Mouse (Mus musculus) intestine, embryonic 16.5 days (tissue): ENCODE measurements at regions not wholly inside any gene's neighbourhood (a gene's known extent, or its start where the extent isn't known, plus 50 kb on each side); places are given as distances from the start of the nearest gene placed in this dataset.
A peak's percentile ranks its signal among the peaks of the same experiment; 100 is the strongest.
"Not testable (repeated sequence)": the region's sequence is repeated elsewhere in the genome, so short reads cannot be mapped to it uniquely, and the experiment has no call there.

Experiments used
- ATAC-seq: fragments of 200-750 bp; cut with Nextera tagmentation; 2 replicates; pipeline ENCODE4 v1.8.0; 2017; ENCODE audit warnings: moderate TSS enrichment, moderate library complexity
- H3K27ac ChIP-seq: fragments of 300-500 bp; sonication (generic); 2 replicates; pipeline ENCODE4 v1.5.1; 2014; ENCODE audit warnings: mild to moderate bottlenecking, low read length
- H3K27me3 ChIP-seq: fragments of 300-500 bp; sonication (generic); replicated peaks from 2 replicates; pipeline ENCODE4 v1.6.1; 2014; ENCODE audit warnings: low read length, control low read depth, mixed read lengths; ENCODE audit not compliant: control insufficient read depth, insufficient read depth
- H3K36me3 ChIP-seq: fragments of 300-500 bp; sonication (generic); 2 replicates; pipeline ENCODE4 v1.6.1; 2014; ENCODE audit warnings: low read length, control low read depth; ENCODE audit not compliant: control insufficient read depth, insufficient read depth
- H3K4me1 ChIP-seq: fragments of 300-500 bp; sonication (generic); 2 replicates; pipeline ENCODE4 v1.6.1; 2014; ENCODE audit warnings: low read length, control low read depth, mixed read lengths; ENCODE audit not compliant: control insufficient read depth, insufficient read depth
- H3K4me2 ChIP-seq: fragments of 300-500 bp; sonication (generic); 2 replicates; pipeline ENCODE4 v1.6.1; 2014; ENCODE audit warnings: low read depth, low read length, control low read depth
- H3K4me3 ChIP-seq: fragments of 300-500 bp; sonication (generic); 2 replicates; pipeline ENCODE4 v1.5.1; 2014; ENCODE audit warnings: mild to moderate bottlenecking, low read length
- H3K9ac ChIP-seq: fragments of 300-500 bp; sonication (generic); 2 replicates; pipeline ENCODE4 v1.6.1; 2014; ENCODE audit warnings: low read depth, low read length
- H3K9me3 ChIP-seq: fragments of 300-500 bp; sonication (generic); 2 replicates; pipeline ENCODE4 v1.6.1; 2016; ENCODE audit warnings: low read length, control low read depth; ENCODE audit not compliant: control insufficient read depth
- WGBS: fragments of 180-500 bp; shearing (Covaris S2); extraction: QIAGEN DNeasy Blood & Tissue Kit; methylation state at CpG from one replicate; pipeline ENCODE4 v1.1.7; 2014; 5-methylcytosine and 5-hydroxymethylcytosine counted together

GRCm38 (mm10) chr12:5757766-5758165 is 382.3 kb upstream of the Klhl29 start:
- H3K9ac ChIP-seq = no peak overlapping the region
- H3K27me3 ChIP-seq = no peaks in the 10 kb centered on the region
- H3K4me3 ChIP-seq = no peak overlapping the region
- no peaks in the 10 kb centered on the region for H3K36me3 ChIP-seq
- no peak overlapping the region for H3K27ac ChIP-seq
- H3K4me2 ChIP-seq = no peak overlapping the region
- no peak for ATAC-seq
- H3K9me3 ChIP-seq = no peaks in the 10 kb centered on the region
- 75% methylated on average over 2 of the region's 2 CpGs for WGBS
- H3K4me1 ChIP-seq = no peaks in the 10 kb centered on the region

GRCm38 (mm10) chr12:5757361-5757760 is 381.9 kb upstream of the Klhl29 start:
- Histone ChIP-seq H3K27ac (no peak overlapping the region), H3K4me3 (no peak overlapping the region), H3K27me3 (no peaks in the 10 kb centered on the region), H3K4me1 (no peaks in the 10 kb centered on the region), H3K36me3 (no peaks in the 10 kb centered on the region), H3K4me2 (no peak overlapping the region), H3K9ac (no peak overlapping the region), H3K9me3 (no peaks in the 10 kb centered on the region)
- WGBS = 65% methylated on average over 4 of the region's 4 CpGs
- ATAC-seq = no peak

DNA sequence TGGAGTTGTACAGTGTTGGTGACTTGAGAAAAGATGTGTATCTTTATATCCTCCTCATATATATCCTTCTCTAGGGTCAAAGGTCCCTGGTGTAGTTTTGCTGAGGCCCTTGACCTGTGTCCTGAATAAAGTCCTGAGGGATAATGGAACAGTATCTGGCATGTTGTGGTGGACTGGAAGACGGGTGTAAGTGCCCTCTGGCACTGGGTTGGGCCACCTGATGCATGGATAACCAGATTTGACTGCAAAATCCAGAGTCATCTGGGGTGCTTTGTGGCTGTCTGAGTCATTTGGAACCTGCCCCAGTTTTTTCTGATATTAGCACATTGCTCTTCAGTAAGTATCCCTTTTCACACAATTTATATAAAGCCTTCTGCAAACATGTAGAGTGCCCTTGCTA is 378.3 kb upstream of the Klhl29 start:
- Histone ChIP-seq H3K27me3 (no peaks in the 10 kb centered on the region), H3K4me2 (no peak overlapping the region), H3K9me3 (no peaks in the 10 kb centered on the region), H3K9ac (no peak overlapping the region), H3K36me3 (no peaks in the 10 kb centered on the region), H3K27ac (no peak overlapping the region), H3K4me3 (no peak overlapping the region), H3K4me1 (no peaks in the 10 kb centered on the region)
- no peak for ATAC-seq
- WGBS = 66% methylated on average over 1 of the region's 1 CpGs

GRCm38 (mm10) chr12:5744086-5744709 is 368.7 kb upstream of the Klhl29 start:
- Histone ChIP-seq H3K4me3 (no peak overlapping the region), H3K9ac (no peak overlapping the region), H3K4me2 (no peak overlapping the region), H3K27ac (no peak overlapping the region), H3K9me3 (no peaks in the 10 kb centered on the region), H3K27me3 (no peaks in the 10 kb centered on the region), H3K4me1 (no peaks in the 10 kb centered on the region), H3K36me3 (no peaks in the 10 kb centered on the region)
- WGBS = 94% methylated on average over 2 of the region's 2 CpGs
- ATAC-seq = no peak

GRCm38 (mm10) chr12:5736066-5736465 is 360.6 kb upstream of the Klhl29 start:
- 43% methylated on average over 1 of the region's 1 CpGs for WGBS
- Histone ChIP-seq H3K4me3 (no peak overlapping the region), H3K36me3 (no peaks in the 10 kb centered on the region), H3K9ac (no peak overlapping the region), H3K4me1 (no peaks in the 10 kb centered on the region), H3K9me3 (no peaks in the 10 kb centered on the region), H3K4me2 (no peak overlapping the region), H3K27me3 (no peaks in the 10 kb centered on the region; the same call in 1 of the 2 replicates), H3K27ac (no peak overlapping the region)
- peak; percentile 88 for ATAC-seq

DNA sequence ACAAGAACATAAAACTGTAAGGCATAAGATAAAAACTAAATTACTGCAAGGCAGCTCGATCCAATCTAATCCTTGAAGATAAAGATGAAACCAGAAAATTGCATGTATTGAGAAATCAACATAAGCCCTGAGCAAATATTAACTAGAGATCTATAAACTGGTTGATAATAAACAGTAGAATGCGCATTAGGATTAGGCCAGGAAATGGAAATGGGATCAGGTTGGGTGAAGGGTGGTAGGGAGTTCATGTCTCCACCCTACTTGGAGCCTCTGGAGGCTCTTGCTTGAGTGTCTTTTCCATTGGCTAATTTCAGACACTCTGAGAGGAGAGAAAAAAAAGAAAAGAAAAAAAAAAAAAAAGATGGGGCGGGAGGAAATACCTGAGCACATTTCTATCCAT is 359.4 kb upstream of the Klhl29 start:
- Histone ChIP-seq H3K9ac (no peak overlapping the region), H3K4me3 (no peak overlapping the region), H3K4me1 (no peaks in the 10 kb centered on the region), H3K27me3 (no peaks in the 10 kb centered on the region; the same call in 1 of the 2 replicates), H3K36me3 (no peaks in the 10 kb centered on the region), H3K4me2 (no peak overlapping the region), H3K9me3 (no peaks in the 10 kb centered on the region), H3K27ac (no peak overlapping the region)
- ATAC-seq = peak; percentile 85
- 65% methylated on average over 3 of the region's 3 CpGs for WGBS

DNA sequence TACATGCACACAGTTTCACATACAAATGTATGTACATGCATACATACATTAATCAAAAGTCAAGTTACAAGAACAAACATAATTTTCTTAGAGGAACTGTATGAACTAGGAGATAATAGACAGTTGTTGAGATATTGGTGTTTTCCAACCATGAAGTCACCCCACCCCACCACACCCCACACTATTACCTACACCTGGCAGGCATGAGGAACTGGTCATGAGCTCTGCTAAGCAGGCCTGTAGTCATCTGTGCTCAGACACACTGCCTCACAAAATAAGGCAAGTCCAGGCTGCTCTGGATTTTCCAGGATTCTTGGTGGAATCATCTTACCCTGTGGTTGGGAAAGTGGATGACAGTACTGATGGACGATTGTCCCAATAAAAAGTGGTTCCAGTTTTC is 347.6 kb upstream of the Klhl29 start:
- Histone ChIP-seq H3K9me3 (no peaks in the 10 kb centered on the region), H3K4me2 (no peak overlapping the region), H3K4me1 (no peaks in the 10 kb centered on the region), H3K4me3 (no peak overlapping the region), H3K36me3 (no peaks in the 10 kb centered on the region), H3K27ac (no peak overlapping the region), H3K27me3 (no peaks in the 10 kb centered on the region), H3K9ac (no peak overlapping the region)
- no peak for ATAC-seq
- WGBS = 84% methylated on average over 1 of the region's 1 CpGs

DNA sequence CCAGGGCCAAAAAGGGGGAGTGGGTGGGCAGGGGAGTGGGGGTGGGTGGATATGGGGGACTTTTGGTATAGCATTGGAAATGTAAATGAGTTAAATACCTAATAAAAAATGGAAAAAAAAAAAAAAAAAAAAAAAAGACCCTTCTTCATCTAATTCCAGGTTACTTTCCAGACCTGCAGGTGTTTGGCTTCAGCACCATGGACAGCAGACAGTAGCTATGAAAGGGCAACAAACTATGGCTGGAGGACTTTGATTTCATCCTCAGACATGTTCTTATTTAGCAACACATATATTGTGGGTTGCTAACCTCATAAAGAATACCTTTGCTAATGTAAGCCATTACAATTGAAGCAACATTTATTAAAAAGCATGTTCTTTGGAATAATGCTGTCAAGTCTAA is 342.0 kb upstream of the Klhl29 start:
- not testable (repeated sequence) for H3K9ac ChIP-seq, ATAC-seq, H3K27me3 ChIP-seq, H3K36me3 ChIP-seq, H3K4me1 ChIP-seq, H3K4me3 ChIP-seq, H3K27ac ChIP-seq, H3K9me3 ChIP-seq, H3K4me2 ChIP-seq

- H3K27ac ChIP-seq = no peak overlapping the region
- no peak overlapping the region for H3K4me3 ChIP-seq
- WGBS = 59% methylated on average over 8 of the region's 8 CpGs
- no peak for ATAC-seq
- H3K4me2 ChIP-seq = no peak overlapping the region
- H3K9ac ChIP-seq = no peak overlapping the region
- H3K4me1 ChIP-seq = no peaks in the 10 kb centered on the region
- no peaks in the 10 kb centered on the region for H3K36me3 ChIP-seq
- no peaks in the 10 kb centered on the region for H3K9me3 ChIP-seq
- H3K27me3 ChIP-seq = no peaks in the 10 kb centered on the region
Observed at GRCm38 (mm10) chr12:5698778-5699454, 323.4 kb upstream of the Klhl29 start.

DNA sequence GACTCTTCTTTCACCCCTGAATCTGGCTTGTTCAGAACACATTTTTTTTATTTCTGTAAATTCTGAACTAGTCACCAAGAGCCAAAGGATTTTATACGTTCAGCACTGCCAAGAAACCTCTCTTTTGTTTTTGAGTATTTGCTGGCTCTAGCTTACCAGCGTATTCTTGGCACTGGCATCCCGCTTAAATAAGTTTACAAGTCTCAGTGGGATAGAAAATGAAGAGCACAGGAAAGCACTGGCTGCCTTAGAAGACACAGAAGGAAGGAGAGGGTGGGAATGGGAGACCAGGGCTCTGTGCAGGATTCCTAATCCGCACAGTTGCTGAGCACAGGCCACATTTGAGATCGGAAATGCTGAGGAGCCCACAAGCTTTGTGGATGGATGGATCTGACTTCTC is 306.7 kb upstream of the Klhl29 start:
- Histone ChIP-seq H3K9ac (no peak overlapping the region), H3K4me2 (no peak overlapping the region), H3K4me3 (no peak overlapping the region), H3K27ac (no peak overlapping the region), H3K4me1 (no peaks in the 10 kb centered on the region), H3K9me3 (no peaks in the 10 kb centered on the region), H3K27me3 (no peaks in the 10 kb centered on the region), H3K36me3 (no peaks in the 10 kb centered on the region)
- 74% methylated on average over 5 of the region's 5 CpGs for WGBS
- no peak for ATAC-seq
